ENCODE assay signal across 8 mouse cellular contexts in the genomic region with DNA sequence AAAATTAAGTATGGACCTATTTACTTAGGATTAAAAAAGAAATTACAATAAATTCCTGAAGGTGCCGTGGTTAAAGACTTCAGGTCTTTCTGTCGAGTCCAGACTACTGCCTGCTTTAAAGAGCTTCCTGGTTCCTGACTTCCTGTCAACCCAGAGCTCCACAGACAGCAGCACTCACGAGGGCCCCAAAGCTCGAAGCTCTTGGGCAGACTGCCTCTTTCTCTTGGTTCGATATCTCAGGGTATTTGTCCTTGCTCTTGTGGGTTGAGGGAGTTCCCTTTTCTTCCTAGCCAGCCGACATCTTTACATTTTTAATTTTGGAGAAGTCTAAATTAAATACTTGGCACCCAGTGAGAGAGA. TPM values are rescaled to one million over a fixed set of nuclear protein-coding genes. Genes with fewer than 3 reads are reported as not detected.
DNase-seq lines count a peak whose midpoint lies in the region; ATAC-seq and TF ChIP-seq lines count a peak whose summit lies in the region.

No protein-coding gene starts in this region.

- H3K4me3 ChIP-seq in cerebellum, adult 2 months (replicated peaks; ENCODE audit: insufficient read depth, low read depth, low read length) = no peak overlapping the region
- H3K4me3 ChIP-seq in lung, embryonic 14.5 days (ENCODE audit: low read depth, low read length) = no peak overlapping the region
- H3K4me3 ChIP-seq in olfactory bulb, adult 2 months (ENCODE audit: insufficient read depth, low read depth, low read length) = no peak overlapping the region

- ATAC-seq in lung, embryonic 14.5 days (ENCODE audit: insufficient read depth) = no peak
- peak; percentile 72 to 84 for ATAC-seq in hematopoietic stem cell, adult 5-6 weeks (replicated peaks in 1 of 2; ENCODE audit: insufficient read depth in 1 of 2, low FRiP score in 2 of 2, low TSS enrichment in 1 of 2, low read depth in 1 of 2, poor library complexity in 2 of 2, severe bottlenecking in 2 of 2)

- WGBS in cerebellum, adult 2 months = 32% methylated on average over 6 of the region's 6 CpGs
- 36% methylated on average over 6 of the region's 6 CpGs for WGBS in lung, embryonic 14.5 days
- WGBS in olfactory bulb, adult 2 months = 56% methylated on average over 6 of the region's 6 CpGs

- no peak for TF ChIP-seq CTCF in cerebellum, adult 2 months (IDR thresholded peaks at IDR 0.05; ENCODE audit: borderline replicate concordance, insufficient read depth, low read depth, low read length)
- TF ChIP-seq CTCF in lung, embryonic 14.5 days (IDR thresholded peaks at IDR 0.05; ENCODE audit: low read depth) = no peak
- TF ChIP-seq CTCF in olfactory bulb, adult 2 months (IDR thresholded peaks at IDR 0.05; ENCODE audit: insufficient read depth, low read depth, low read length) = no peak

- peaks cover 39% of the 10 kb centered on the region for H3K4me1 ChIP-seq in cerebellum, adult 2 months (ENCODE audit: control insufficient read depth, insufficient read depth, low read length)
- no peaks in the 10 kb centered on the region; the same call in 1 of the 2 replicates for H3K4me1 ChIP-seq in lung, embryonic 14.5 days (ENCODE audit: insufficient read depth)
- H3K4me1 ChIP-seq in olfactory bulb, adult 2 months (ENCODE audit: control insufficient read depth, insufficient read depth, low read length) = peaks cover 27% of the 10 kb centered on the region

- no peak overlapping the region for H3K9ac ChIP-seq in lung, embryonic 14.5 days

- no peaks in the 10 kb centered on the region for H3K27me3 ChIP-seq in cerebellum, adult 2 months (ENCODE audit: control insufficient read depth, insufficient read depth, low read length)
- H3K27me3 ChIP-seq in lung, embryonic 14.5 days (ENCODE audit: insufficient read depth, low read length) = no peaks in the 10 kb centered on the region

- peak overlapping the region; percentile 85 for H3K27ac ChIP-seq in cerebellum, adult 2 months (ENCODE audit: insufficient read depth, low read length)
- peak overlapping the region; percentile 54; the same call in 1 of the 2 replicates for H3K27ac ChIP-seq in lung, embryonic 14.5 days (ENCODE audit: low read depth)
- peak overlapping the region; percentile 96 for H3K27ac ChIP-seq in olfactory bulb, adult 2 months (ENCODE audit: insufficient read depth, low read depth, low read length)

- no peak for DNase-seq in cerebellum, adult 2 months
- DNase-seq in cerebellum, postnatal 4 days (ENCODE audit: low spot score in 2 of 2) = no peak
- peak; percentile 30 for DNase-seq in lung, embryonic 14.5 days
- no peak for DNase-seq in lung, postnatal 14 days
- DNase-seq in gastrocnemius, adult 8-10 months (ENCODE audit: low spot score in 2 of 2) = no peak
- DNase-seq in adrenal gland, postnatal 36 days = no peak

- no peaks in the 10 kb centered on the region for H3K9me3 ChIP-seq in lung, embryonic 14.5 days (ENCODE audit: low read depth, low read length)

- H3K4me2 ChIP-seq in lung, embryonic 14.5 days = no peak overlapping the region

- H3K36me3 ChIP-seq in lung, embryonic 14.5 days (ENCODE audit: insufficient read depth) = no peaks in the 10 kb centered on the region

- TF ChIP-seq POLR2A in cerebellum, adult 2 months (IDR thresholded peaks at IDR 0.05; ENCODE audit: borderline replicate concordance, insufficient read depth, low read length) = no peak
- TF ChIP-seq POLR2A in olfactory bulb, adult 2 months (IDR thresholded peaks at IDR 0.05; ENCODE audit: insufficient read depth, low read depth, low read length) = no peak

RNA-seq across cellular contexts. Expression of a gene that starts 48.3 kb away (rescaled TPM):
- polyA plus RNA-seq in cerebellum, adult 2 months (2012; rRNA removed) = 79.7 and 80.4 TPM in 2 replicates
- 13.0 and 13.4 TPM in 2 replicates for polyA plus RNA-seq in lung, embryonic 14.5 days (2014; fragmentation: Nextera tagmentation; extraction: Ambion mirVana)
- 25.6 and 30.1 TPM in 2 replicates for total RNA-seq in hematopoietic stem cell, adult 5-6 weeks (2017)
- not detected in 2 replicates for polyA plus RNA-seq in olfactory bulb, adult 2 months (2012; ENCODE audit: insufficient read depth, insufficient read length, low replicate concordance, missing spikeins)
- 1 to 10 TPM; 1.5 to 2.7 (median 1.7) TPM for total RNA-seq in gastrocnemius, adult 8-10 months (2022)
- total RNA-seq in adrenal gland, postnatal 36 days (2021) = 1 to 10 TPM; 5.7 to 9.9 TPM
